Mouse (Mus musculus): ENCODE data around the gene Erc1.

GRCm38 (mm10) chr6:119521482-119521900 lies 326.5 kb downstream of the Erc1 start:
- TF ChIP-seq POLR2A (IDR thresholded peaks at IDR 0.05; ENCODE audit: low read depth, low read length) = no peak
- no peak for TF ChIP-seq CTCF (conservative IDR thresholded peaks at IDR 0.05; ENCODE audit: insufficient read depth, insufficient read length, low read depth, low read length)
